Comparison of ENCODE assay signal across 27 mouse cellular contexts in the genomic region with DNA sequence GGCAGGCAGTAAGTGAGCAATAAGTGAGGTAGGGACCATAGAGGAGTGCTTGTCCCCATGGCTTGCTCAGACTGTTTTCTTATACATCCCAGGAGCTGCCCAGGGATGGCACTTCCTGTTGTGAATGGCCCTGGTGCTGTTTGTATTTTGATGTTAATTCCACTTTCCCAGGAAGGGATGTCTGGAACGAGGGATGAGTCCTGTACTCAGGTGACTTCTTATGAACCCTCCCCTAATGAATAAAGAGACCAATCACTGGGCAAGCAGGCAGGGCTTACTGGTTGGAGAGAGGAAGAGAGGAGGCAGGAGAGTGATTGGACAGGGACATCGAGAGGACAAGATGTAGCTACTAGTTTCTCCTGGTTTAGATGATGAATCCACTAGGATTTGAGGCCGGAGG. TPM values are rescaled to one million over a fixed set of nuclear protein-coding genes. Genes with fewer than 3 reads are reported as not detected.
"Had no signal": no experiment of that assay in that cellular context is flagged by ENCODE, and none has a peak within 500 bp of the region (broad histone marks: within the 10 kb centered on the region; RNA-seq: fewer than 3 reads in every experiment).

No protein-coding gene starts in this region.

- H3K27ac ChIP-seq: embryonic facial prominence, embryonic 10.5 days; embryonic facial prominence, embryonic 12.5 days; embryonic facial prominence, embryonic 13.5 days; embryonic facial prominence, embryonic 15.5 days; forebrain, embryonic 10.5 days; forebrain, embryonic 12.5 days; forebrain, embryonic 13.5 days; forebrain, embryonic 15.5 days; gastrocnemius, adult 2 months; heart, adult 2 months; heart, embryonic 10.5 days had no signal

- H3K9me3 ChIP-seq: embryonic facial prominence, embryonic 13.5 days; embryonic facial prominence, embryonic 15.5 days; forebrain, embryonic 12.5 days; forebrain, embryonic 15.5 days; heart, embryonic 10.5 days had no signal

- H3K9ac ChIP-seq: embryonic facial prominence, embryonic 12.5 days; embryonic facial prominence, embryonic 13.5 days; embryonic facial prominence, embryonic 15.5 days; forebrain, embryonic 12.5 days; forebrain, embryonic 13.5 days; forebrain, embryonic 15.5 days; forebrain, postnatal 0 days had no signal

- ATAC-seq: forebrain, embryonic 13.5 days; forebrain, embryonic 14.5 days; forebrain, embryonic 15.5 days; forebrain, embryonic 16.5 days; forebrain, postnatal 0 days had no signal

- H3K4me3 ChIP-seq: embryonic facial prominence, embryonic 10.5 days; embryonic facial prominence, embryonic 12.5 days; embryonic facial prominence, embryonic 13.5 days; embryonic facial prominence, embryonic 15.5 days; erythroblast, embryonic 14.5 days; forebrain, embryonic 10.5 days; forebrain, embryonic 12.5 days; forebrain, embryonic 13.5 days; forebrain, embryonic 15.5 days; gastrocnemius, adult 2 months; heart, adult 2 months; heart, embryonic 10.5 days had no signal

- H3K27me3 ChIP-seq: embryonic facial prominence, embryonic 12.5 days; embryonic facial prominence, embryonic 13.5 days; embryonic facial prominence, embryonic 15.5 days; forebrain, embryonic 12.5 days; forebrain, embryonic 13.5 days; forebrain, embryonic 15.5 days had no signal

- H3K4me2 ChIP-seq: embryonic facial prominence, embryonic 12.5 days; embryonic facial prominence, embryonic 13.5 days; embryonic facial prominence, embryonic 15.5 days; forebrain, embryonic 12.5 days; forebrain, embryonic 13.5 days; forebrain, embryonic 15.5 days had no signal

- H3K36me3 ChIP-seq: embryonic facial prominence, embryonic 10.5 days; embryonic facial prominence, embryonic 12.5 days; embryonic facial prominence, embryonic 13.5 days; embryonic facial prominence, embryonic 15.5 days; forebrain, embryonic 10.5 days; forebrain, embryonic 12.5 days; forebrain, embryonic 15.5 days; heart, embryonic 10.5 days had no signal

- DNase-seq: cerebellum, postnatal 10 days; cerebellum, postnatal 14 days; cerebellum, postnatal 25 days; cerebellum, postnatal 36 days; embryo, embryonic 11 days; forebrain, postnatal 0 days; gastrocnemius, adult 2 months; gastrocnemius, postnatal 10 days; gastrocnemius, postnatal 14 days; gastrocnemius, postnatal 25 days; gastrocnemius, postnatal 36 days; heart, adult 11 months; heart, adult 18-20 months; heart, adult 2 months had no signal

- H3K4me1 ChIP-seq: embryonic facial prominence, embryonic 10.5 days; embryonic facial prominence, embryonic 12.5 days; forebrain, embryonic 10.5 days; forebrain, embryonic 12.5 days; forebrain, embryonic 13.5 days; forebrain, embryonic 15.5 days; heart, embryonic 10.5 days had no signal

RNA-seq across cellular contexts. Expression of a gene that starts 33.3 kb away (rescaled TPM):
- total RNA-seq: forebrain, postnatal 0 days; gastrocnemius, adult 2 months; gastrocnemius, postnatal 14 days; gastrocnemius, postnatal 25 days; gastrocnemius, postnatal 36 days had no signal
- polyA plus RNA-seq: embryonic facial prominence, embryonic 10.5 days; erythroblast, embryonic 14.5 days; forebrain, embryonic 11.5 days; forebrain, embryonic 12.5 days; forebrain, embryonic 13.5 days; forebrain, embryonic 15.5 days; forebrain, postnatal 0 days had no signal
